Mouse (Mus musculus) liver, embryonic 14.5 days (tissue): ENCODE measurements around the gene Cers3. TPM values are rescaled to one million over a fixed set of nuclear protein-coding genes. Genes with fewer than 3 reads are reported as not detected.

Experiments used
- ATAC-seq: fragments of 200-750 bp; cut with Nextera tagmentation; 2 replicates; pipeline ENCODE4 v1.8.0; 2017; ENCODE audit warnings: moderate number of reproducible peaks, mild to moderate bottlenecking, moderate library complexity; ENCODE audit not compliant: insufficient read depth
- DNase-seq, 3 experiments: peaks; one replicate each; pipeline ENCODE4 v3.0.0-alpha.2; 2012 to 2013; ENCODE audit warnings: low read depth in 3 of 3, low spot score in 3 of 3
- H3K27ac ChIP-seq: fragments of 300-500 bp; sonication (generic); 2 replicates; pipeline ENCODE4 v1.5.1; 2014; ENCODE audit warnings: moderate library complexity, mild to moderate bottlenecking, control low read depth, inconsistent platforms
- H3K27me3 ChIP-seq: fragments of 300-500 bp; sonication (generic); 2 replicates; pipeline ENCODE4 v1.6.1; 2014; ENCODE audit warnings: mild to moderate bottlenecking, low read length, moderate library complexity; ENCODE audit not compliant: control insufficient read depth, insufficient read depth
- H3K36me3 ChIP-seq: fragments of 300-500 bp; sonication (generic); replicated peaks from 2 replicates; pipeline ENCODE4 v1.6.1; 2014; ENCODE audit warnings: low read depth; ENCODE audit not compliant: control insufficient read depth, insufficient read depth
- H3K4me1 ChIP-seq, 2 experiments: fragments of 200-500 bp in 1 of 2; fragments of 300-500 bp in 1 of 2; sonication (generic) in 1 of 2; replicated peaks; 2 replicates each; pipeline ENCODE4 v1.6.1; 2012 to 2014; ENCODE audit warnings: antibody characterized with exemption in 1 of 2, inconsistent platforms in 1 of 2, low read length in 1 of 2; ENCODE audit not compliant: control insufficient read depth in 2 of 2, insufficient read depth in 2 of 2
- H3K4me2 ChIP-seq: fragments of 300-500 bp; sonication (generic); 2 replicates; pipeline ENCODE4 v1.6.1; 2014; ENCODE audit warnings: low read depth, mild to moderate bottlenecking, control low read depth, moderate library complexity
- H3K4me3 ChIP-seq, 2 experiments: fragments of 200-500 bp in 1 of 2; fragments of 300-500 bp in 1 of 2; sonication (generic) in 1 of 2; 2 replicates each; pipeline ENCODE4 v1.5.1; 2012 to 2014; ENCODE audit warnings: low read depth in 2 of 2, low read length in 2 of 2, mild to moderate bottlenecking in 2 of 2, control low read depth in 1 of 2, inconsistent platforms in 1 of 2, moderate library complexity in 1 of 2; ENCODE audit not compliant: insufficient read depth in 1 of 2
- H3K9ac ChIP-seq: fragments of 300-500 bp; sonication (generic); replicated peaks from 2 replicates; pipeline ENCODE4 v1.6.1; 2014; ENCODE audit warnings: mild to moderate bottlenecking, control low read depth, moderate library complexity
- H3K9me3 ChIP-seq: fragments of 300-500 bp; sonication (generic); 2 replicates; pipeline ENCODE4 v1.6.1; 2016; ENCODE audit warnings: low read length, mixed read lengths; ENCODE audit not compliant: control insufficient read depth
- CTCF ChIP-seq: IDR thresholded peaks from 2 replicates; pipeline ENCODE4 v1.5.1; 2016; ENCODE audit warnings: antibody characterized with exemption, low read depth, control low read depth
- EP300 ChIP-seq: IDR thresholded peaks from 2 replicates; pipeline ENCODE4 v1.6.1; 2016; ENCODE audit warnings: antibody characterized with exemption, low read depth
- WGBS: fragments of 180-500 bp; shearing (Covaris S2); extraction: QIAGEN DNeasy Blood & Tissue Kit; methylation state at CpG from one replicate; pipeline ENCODE4 v1.1.7; 2014; ENCODE audit not compliant: insufficient replicate concordance; 5-methylcytosine and 5-hydroxymethylcytosine counted together
- polyA plus RNA-seq, 2 experiments: library from polyadenylated mRNA; depleted of rRNA in 1 of 2; stranded (reverse) in 1 of 2; unstranded in 1 of 2; fragments of >200 nt; fragmentation: Nextera tagmentation in 1 of 2; extraction: Ambion mirVana in 1 of 2; gene quantifications; 2 replicates each; pipeline versions ENCODE4 v1.2.1 to v1.2.3; 2012 to 2014

Gene Cers3
- polyA plus RNA-seq, 2 experiments = 0.02 TPM; not detected in 1

DNA sequence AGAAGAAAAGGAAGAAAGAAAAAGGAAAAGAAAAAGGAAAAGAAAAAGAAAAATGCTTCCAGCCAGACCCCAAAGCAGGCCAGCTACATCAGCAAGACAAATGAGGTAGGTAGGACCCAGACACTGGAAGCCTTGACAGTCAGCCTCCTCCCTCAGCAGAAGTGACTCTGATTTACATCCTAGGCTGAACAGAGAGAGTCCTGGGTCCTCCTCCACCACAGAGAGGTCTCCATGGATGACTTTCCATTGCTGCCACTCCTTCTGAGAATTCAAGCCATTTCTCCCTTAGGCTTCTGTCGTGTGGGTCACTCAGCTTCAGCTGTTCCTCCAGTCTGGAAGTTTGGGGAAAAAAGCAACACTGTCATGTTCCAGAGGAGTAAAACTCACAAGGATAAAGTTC lies 68.0 kb downstream of the Cers3 start:
- no peaks in the 10 kb centered on the region for H3K36me3 ChIP-seq
- H3K9me3 ChIP-seq = no peaks in the 10 kb centered on the region
- no peak for ATAC-seq
- H3K4me3 ChIP-seq = no peak overlapping the region
- DNase-seq = no peak
- no peak overlapping the region for H3K4me2 ChIP-seq
- no peaks in the 10 kb centered on the region for H3K4me1 ChIP-seq
- no peak overlapping the region for H3K9ac ChIP-seq
- TF ChIP-seq EP300 (no peak), CTCF (no peak)
- no peak overlapping the region for H3K27ac ChIP-seq
- WGBS = 60% methylated on average over 1 of the region's 1 CpGs
- no peaks in the 10 kb centered on the region for H3K27me3 ChIP-seq

DNA sequence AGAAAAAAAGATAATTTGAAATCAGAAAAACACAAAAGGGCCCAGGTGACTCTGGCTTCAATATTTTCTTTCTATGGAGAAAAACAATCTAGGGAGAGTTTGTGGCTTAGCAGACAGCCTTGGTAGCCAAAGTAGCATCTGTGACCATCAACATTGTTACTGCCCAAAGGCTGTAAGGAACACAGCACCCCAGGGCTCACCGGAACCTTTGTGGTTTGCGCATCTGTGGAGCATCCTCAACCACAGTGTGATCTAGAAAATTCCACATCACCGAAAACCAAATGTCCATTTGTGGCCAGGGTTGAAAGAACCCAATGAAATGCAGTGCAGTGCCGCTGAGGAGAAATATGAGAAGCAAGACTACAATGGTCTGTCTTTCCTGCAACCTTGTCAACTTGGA lies 69.0 kb downstream of the Cers3 start:
- WGBS = 74% methylated on average over 4 of the region's 4 CpGs

GRCm38 (mm10) chr7:66812737-66813136 lies 69.4 kb downstream of the Cers3 start:
- ATAC-seq (no peak), DNase-seq (no peak)
- Histone ChIP-seq H3K4me3 (no peak overlapping the region), H3K4me2 (no peak overlapping the region), H3K9me3 (no peaks in the 10 kb centered on the region), H3K4me1 (no peaks in the 10 kb centered on the region), H3K27me3 (no peaks in the 10 kb centered on the region), H3K9ac (no peak overlapping the region), H3K36me3 (no peaks in the 10 kb centered on the region), H3K27ac (no peak overlapping the region)
- TF ChIP-seq CTCF (no peak), EP300 (no peak)
- 32% methylated on average over 9 of the region's 9 CpGs for WGBS

More for the DNA sequence above, 69.0 kb downstream of the Cers3 start:
- H3K4me1 ChIP-seq = no peaks in the 10 kb centered on the region
- no peak overlapping the region for H3K4me2 ChIP-seq
- ATAC-seq = no peak
- no peak for DNase-seq
- no peak overlapping the region for H3K9ac ChIP-seq
- H3K4me3 ChIP-seq = no peak overlapping the region
- no peaks in the 10 kb centered on the region for H3K9me3 ChIP-seq
- H3K36me3 ChIP-seq = no peaks in the 10 kb centered on the region
- TF ChIP-seq CTCF = no peak
- no peak for TF ChIP-seq EP300
- H3K27me3 ChIP-seq = no peaks in the 10 kb centered on the region
- no peak overlapping the region for H3K27ac ChIP-seq

- no peak overlapping the region for H3K27ac ChIP-seq
- H3K27me3 ChIP-seq = no peaks in the 10 kb centered on the region
- WGBS = 30% methylated on average over 1 of the region's 1 CpGs
- no peak overlapping the region for H3K4me3 ChIP-seq
- H3K4me2 ChIP-seq = no peak overlapping the region
- no peak for ATAC-seq
- H3K4me1 ChIP-seq = no peaks in the 10 kb centered on the region
- no peak for TF ChIP-seq CTCF
- TF ChIP-seq EP300 = no peak
- no peaks in the 10 kb centered on the region for H3K9me3 ChIP-seq
- no peak overlapping the region for H3K9ac ChIP-seq
- DNase-seq = no peak
- no peaks in the 10 kb centered on the region for H3K36me3 ChIP-seq
Observed at GRCm38 (mm10) chr7:66813172-66813571, 69.9 kb downstream of the Cers3 start.

DNA sequence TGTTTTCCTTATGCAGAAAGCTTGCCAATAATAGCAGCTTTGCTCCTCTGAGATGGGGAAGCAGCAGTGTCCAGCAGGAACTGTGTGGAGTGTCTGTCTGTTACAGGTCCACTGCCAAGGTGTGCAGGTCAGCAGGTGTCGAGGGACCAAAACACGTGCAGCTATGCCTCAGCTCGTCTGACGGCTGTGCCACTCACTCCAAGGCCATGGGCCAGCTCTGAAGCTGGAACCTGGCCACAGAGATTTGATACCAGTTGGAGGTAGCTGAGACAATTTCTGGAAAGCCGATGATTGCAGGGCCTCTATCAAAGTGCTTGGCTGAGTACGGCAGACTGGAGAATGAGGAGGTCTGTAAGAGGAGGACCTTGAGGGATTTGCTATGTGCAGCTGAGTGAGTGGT lies 72.2 kb downstream of the Cers3 start:
- no peak for DNase-seq
- Histone ChIP-seq H3K9ac (no peak overlapping the region), H3K9me3 (no peaks in the 10 kb centered on the region), H3K27me3 (no peaks in the 10 kb centered on the region), H3K4me1 (no peaks in the 10 kb centered on the region), H3K36me3 (no peaks in the 10 kb centered on the region), H3K4me2 (no peak overlapping the region), H3K27ac (no peak overlapping the region), H3K4me3 (no peak overlapping the region)
- no peak for ATAC-seq
- TF ChIP-seq EP300 = no peak
- TF ChIP-seq CTCF = no peak
- 82% methylated on average over 6 of the region's 6 CpGs for WGBS

GRCm38 (mm10) chr7:66820034-66820433 lies 76.7 kb downstream of the Cers3 start:
- Histone ChIP-seq H3K9ac (no peak overlapping the region), H3K4me1 (no peaks in the 10 kb centered on the region), H3K27ac (no peak overlapping the region), H3K9me3 (no peaks in the 10 kb centered on the region), H3K4me3 (no peak overlapping the region), H3K36me3 (no peaks in the 10 kb centered on the region), H3K27me3 (no peaks in the 10 kb centered on the region), H3K4me2 (no peak overlapping the region)
- 19% methylated on average over 6 of the region's 6 CpGs for WGBS
- TF ChIP-seq CTCF (peak; percentile 88), EP300 (no peak)
- ATAC-seq (no peak), DNase-seq (no peak)
